Mouse (Mus musculus) fibroblast of lung, adult 2 months (primary cell): ENCODE results near the gene Bche.

ENCODE experiments used
- DNase-seq: peaks from one replicate; pipeline ENCODE4 v3.0.0-alpha.2; 2011; ENCODE audit warnings: low read depth

Bche gene

DNA sequence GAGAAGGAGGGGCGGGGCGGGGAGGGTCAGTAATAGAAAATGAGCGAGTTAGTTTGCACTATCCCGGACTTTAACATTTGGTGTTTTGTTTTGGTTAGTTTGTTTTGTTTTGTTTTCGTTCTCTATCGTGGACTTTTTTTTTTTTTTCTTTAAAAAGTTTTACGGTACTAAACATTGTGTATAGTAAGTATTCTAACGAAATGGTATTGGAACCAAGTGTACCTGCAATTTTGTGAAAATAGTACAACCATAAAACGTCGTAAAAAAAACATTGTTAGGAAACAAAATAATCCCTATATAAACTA is at the start of gene Bche:
TSS of gene Bche (minus strand) at position 6 of the 305 bp plus-strand sequence.
- no peak for DNase-seq

DNA sequence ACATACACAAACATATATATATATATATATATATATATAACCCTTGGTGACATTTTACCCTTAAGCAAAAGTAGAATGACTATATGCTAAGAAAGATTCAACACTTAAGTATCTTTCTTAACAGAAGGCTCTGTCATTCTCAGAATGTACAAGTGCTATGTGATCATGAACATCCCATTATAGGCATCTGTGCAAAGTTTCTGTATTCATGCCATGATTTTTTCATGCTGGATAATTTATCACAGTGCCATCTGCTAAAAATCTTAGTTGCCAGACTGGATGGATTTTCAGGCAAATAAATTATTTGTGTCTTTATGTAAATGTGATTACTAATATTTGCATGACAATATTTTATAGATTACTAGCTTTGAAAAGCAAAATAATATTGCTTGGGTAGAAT is 33.8 kb upstream of the Bche start:
- no peak for DNase-seq

DNA sequence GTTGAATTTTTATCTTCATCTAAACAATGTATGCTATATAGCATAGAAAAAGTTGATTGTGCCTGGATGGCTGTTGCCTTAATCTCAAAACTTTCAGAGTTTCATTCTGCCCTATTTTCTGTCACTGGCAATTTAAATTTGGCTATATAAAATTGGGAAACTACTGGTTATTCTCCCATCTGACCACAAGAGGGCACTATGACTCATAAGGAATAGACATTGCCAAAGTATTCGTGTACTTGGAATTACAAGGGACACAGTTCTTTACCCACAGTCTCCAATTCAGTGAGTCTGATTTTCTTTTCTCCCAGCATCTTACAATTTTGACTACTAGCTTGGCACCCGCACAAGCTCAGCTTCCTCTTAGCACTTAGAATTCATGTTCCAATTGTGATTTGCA is 23.5 kb upstream of the Bche start:
- DNase-seq: no peak

DNA sequence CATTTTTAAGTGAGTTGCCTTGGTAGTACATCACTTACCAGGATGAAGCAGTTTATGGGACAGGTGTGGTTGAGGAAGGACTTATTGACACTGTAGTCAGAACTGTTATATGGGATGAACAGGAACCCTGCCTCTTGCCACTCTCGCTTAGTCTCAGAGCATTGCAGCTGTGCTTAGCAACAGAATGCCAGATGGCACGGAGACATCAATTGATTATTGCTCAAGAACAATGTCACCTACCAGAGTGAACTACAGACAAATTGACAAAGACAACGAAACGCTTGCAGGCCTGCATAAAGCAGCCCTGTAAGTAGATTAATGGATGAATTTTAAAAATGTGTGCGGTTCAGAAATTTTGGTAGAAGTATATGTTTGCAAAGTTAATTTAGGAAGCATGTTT is 21.3 kb upstream of the Bche start:
- DNase-seq: no peak

DNA sequence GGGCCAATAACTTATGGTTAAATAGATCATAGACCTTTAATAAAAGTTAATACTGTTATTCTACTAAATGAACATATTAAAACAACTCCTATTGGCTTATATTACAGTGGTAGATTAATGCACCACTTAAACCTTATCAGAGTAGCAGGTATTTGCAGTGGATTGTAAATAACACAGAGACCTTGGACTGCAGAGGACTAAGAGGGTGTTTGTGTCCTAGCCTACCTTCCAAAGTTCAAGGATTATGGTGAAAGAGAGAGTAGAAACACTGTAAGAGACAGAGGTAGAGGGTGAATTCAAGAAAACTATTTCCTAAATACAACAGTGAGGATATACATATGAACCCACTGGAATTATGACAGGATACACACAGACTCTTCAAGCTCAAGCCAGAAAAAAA is 17.5 kb upstream of the Bche start:
- DNase-seq: no peak

DNA sequence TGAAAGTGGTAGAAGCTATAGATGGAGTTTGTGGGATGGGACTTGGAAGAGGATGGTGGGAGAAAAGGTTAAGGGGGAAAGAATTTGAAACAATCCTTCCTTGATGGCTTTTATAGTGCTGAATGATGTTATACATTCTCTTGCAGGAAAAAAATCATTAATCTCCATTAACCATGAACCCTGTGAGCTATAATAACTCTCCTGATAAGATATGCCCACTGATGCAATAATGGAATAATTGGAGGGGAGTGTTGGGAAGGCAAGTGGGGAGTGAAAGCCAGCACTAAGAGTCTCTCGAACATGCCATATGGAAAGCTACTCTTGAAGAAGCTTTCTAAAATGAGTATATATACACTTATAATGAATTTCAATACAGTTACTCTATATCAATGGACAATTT is 16.7 kb upstream of the Bche start:
- no peak for DNase-seq

DNA sequence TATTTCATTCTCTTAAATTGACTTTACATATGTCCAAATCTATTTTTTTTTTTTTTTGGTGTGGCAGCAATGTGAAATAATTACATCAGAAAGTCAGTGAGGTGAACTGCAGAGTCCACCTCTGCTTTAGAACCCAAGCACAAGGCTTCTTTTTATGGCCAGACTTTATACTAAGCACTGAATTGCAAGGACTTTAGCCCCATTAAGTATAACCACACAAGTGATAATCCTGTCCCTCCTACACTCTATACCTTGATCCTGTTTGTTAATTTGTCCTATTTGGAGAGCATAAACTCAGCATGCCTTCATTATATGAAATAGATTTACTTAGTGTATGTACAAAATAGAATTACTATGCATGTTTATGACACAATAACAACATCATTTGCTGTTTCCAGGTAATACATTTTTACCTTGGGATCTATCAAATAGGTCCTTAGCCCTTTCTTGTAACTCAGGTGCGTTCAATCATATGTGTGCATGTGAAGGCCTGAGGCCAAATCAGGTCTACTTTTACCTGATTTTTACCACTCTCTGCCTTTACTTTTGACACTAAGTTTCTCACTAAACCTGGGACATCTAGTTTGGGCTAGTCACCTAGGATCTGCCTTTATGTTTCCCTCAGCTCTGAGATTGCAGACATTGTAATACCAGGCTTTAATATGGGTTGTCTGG is 9.5 kb upstream of the Bche start:
- DNase-seq: no peak

DNA sequence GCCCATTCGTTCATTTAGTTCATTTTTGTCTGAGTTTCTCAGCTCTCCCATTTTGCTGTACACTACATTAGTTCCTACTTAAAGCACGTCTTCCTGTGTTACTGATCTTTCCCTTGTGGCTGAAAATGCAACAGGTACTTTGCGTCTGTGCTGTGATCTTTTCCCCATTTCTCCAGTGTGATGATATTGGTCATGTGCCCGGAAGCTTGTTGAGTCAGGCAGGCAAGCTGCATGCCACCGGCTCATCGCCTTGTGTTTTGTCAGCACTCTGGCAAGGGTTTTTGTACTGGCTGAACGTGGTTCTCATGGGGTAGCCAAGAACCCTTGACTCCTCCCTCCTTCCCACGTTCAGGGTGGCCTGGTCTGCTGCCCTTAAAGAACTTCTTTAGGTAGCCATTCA is 1.7 kb upstream of the Bche start:
- no peak for DNase-seq

DNA sequence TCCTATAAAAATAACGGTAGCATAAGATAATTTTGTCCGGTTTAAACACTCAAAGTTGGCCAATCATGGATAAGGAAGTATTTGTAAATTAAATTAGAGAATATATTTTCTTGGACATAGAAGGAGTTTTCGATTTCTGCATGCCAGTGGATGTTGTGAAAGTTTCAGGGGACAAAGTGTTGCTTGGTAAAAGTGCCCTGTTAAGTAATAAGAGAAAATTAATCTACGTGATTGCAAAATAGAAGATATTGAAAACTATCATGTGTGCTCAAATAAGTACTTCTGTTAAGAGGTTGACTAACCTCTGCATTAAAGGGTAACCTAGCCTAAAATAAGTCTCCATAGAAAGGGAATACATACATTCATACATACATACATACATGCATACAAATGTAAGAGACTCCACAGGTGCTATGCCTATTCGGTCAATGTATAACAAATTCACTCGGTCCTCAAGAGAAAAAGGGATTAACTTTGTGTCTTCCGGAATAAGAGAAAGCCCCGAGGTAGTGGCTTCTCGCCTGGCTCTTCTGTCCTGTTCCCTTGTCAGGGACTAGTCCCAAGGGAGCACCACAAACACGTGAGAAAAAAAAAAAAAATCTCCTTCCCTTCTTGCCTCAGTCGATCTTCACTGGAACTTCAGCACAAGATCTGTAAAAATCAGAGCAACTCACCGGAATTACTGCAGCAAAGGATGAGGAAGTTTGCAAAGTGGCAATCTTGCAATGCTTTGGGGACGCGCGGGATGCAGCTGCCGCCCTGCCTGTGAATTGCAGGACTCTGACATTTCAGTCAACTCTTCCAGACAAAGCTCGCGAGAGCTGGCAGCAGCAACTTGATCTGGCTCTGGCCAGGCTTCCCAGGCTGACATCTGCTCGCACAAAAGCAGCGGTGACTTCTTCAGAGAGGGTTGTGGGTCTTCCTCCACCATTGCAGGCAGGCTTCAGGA is 480 bp downstream of the Bche start:
- DNase-seq: no peak

DNA sequence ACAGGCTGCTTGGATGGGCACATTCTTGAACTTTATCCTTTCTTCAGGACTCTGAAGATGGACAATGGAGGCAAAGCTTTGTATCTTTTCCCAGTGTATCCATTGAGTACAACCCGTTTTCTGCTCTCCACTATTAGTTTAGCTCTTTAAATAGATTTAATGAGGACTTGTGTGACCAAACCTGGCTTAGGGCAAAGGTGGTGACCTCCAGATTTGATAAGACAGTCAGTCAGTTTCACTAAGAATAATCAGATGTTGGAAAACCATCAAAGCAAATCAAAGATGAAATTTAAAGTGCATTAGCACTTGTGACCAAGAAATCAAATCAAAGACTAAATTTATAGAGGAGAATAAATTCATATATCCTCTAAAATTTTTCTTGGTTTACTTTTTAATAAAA is 1.7 kb downstream of the Bche start:
- no peak for DNase-seq

DNA sequence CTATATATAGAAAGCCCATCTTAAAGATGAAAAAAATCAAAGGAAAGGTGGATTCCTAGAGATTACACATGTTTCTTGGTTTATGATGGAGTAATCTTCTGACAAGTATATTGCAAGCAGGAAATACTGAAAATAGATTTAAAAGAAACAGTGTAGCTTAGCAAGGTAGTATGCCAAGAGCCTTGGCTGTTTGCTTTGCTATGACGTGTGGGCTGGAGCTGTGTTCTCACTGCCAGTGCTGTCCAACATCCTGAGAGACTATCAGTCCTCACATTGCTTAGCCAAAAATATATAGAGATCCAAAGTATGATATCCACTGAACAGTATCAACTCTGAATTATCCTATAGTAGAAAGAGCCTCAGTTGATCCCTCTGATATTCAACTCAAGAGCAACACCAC is 9.3 kb downstream of the Bche start:
- no peak for DNase-seq

DNA sequence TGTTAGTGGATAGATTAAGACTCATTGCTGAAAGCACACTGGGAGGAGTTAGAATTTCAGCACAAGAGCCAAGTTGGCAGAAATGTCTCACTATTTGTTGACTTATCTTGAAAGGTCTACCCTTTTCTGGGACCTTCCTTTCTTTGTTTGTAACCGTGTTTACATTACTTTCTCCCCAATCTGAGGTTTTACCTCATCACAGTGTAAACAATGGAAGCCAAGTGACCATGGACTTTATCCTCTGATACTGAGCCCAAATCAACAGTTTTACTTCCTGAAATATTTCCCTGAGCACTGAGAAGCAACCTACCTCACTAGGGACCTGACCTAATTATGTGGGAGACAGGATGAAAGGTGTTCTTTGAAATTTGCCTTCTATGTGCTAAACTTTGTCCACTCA is 34.9 kb downstream of the Bche start:
- no peak for DNase-seq

DNA sequence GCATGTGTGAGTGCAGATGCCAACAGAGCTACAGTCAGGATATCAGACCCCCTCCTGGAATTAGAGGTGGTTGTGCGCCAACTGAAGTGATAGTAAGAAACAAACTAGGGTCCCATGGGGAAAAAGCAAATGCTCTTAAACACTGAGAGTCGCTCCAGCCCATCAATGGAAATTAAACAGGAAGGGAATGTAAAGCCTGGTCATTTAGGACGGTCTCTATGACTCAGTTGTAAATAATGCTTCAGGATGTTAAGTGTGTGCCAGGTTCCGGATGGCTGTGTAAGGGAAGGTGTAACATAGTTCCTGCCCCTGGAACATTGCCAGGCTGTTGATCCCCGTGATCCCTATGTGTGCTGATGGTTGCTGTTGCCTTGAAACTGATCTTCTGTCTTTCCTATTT is 40.0 kb downstream of the Bche start:
- no peak for DNase-seq

DNA sequence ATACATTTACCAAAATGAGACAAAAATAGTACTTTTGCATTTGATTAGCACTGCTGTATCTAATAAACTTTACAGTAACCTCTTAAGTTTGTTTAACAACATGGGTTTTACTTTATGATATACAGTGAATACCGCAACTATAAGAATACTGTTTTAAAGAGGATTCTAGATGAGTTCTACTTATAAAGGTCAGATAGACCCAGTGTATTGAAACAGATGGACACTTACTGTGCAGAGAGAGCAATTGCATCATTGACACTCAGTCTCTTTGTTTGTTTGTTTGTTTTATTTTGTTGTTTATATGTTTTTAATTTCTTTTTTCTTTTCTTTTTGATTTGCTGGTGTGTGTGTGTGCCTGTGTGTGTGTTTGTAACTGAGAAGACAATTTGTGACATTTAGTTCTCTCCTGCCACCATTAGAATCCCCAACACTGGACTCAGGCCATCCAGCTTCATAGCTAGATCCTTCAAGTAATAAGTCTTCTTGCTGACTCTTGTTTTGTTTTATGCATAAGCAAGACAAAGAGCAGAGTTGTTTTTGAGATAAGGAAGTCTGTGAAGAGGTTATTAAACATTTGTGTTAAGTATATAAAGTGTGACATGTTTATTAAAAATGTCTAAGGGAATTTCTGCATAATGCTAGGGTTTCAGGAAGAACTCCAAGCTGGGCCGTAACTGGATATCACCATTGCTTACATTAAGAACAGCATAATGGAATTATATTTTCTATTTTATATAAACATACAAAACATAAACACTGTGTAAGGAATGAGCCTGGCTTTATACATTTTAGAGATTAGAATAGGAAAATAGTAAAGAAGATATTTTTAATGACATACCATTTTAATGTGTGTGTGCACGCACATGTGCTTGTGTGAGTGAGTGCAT is 40.7 kb downstream of the Bche start:
- DNase-seq: no peak

DNA sequence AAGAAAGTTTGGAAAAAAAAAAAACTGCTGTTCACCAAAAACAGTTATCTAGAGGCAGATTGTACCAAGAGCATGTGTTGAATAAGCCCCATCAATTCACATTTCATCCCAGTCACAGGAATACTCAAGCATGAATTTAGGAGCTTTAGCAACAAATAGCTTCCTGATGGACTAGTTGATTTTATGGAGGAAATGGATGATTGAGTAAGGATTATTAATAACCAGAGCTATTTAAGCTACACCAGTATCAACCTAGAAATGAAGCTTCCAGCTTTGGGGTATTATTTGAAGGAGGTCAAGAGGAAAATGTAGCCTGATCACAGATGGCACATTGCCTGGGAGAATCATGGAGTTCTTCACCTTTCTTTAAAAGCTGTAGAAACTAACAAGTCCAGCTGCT is 57.9 kb downstream of the Bche start:
- DNase-seq: no peak

DNA sequence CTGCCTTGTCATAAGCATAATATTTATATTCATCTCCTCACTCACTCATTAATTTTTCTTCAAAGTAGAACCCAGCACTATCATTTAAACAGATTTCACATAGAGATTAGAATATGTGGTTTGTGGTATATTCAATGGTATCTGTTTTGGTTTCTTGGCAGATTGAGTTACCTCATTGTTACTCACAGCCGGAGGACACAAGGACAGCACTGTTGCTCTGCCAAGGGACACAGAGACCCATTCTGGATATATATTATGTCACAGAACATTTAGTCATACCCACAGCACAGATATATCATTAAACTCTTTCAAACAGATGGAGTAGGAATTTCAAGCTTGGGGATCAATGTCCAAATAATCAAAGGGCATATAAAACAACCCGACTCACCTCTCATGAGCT is 61.2 kb downstream of the Bche start:
- DNase-seq: no peak

DNA sequence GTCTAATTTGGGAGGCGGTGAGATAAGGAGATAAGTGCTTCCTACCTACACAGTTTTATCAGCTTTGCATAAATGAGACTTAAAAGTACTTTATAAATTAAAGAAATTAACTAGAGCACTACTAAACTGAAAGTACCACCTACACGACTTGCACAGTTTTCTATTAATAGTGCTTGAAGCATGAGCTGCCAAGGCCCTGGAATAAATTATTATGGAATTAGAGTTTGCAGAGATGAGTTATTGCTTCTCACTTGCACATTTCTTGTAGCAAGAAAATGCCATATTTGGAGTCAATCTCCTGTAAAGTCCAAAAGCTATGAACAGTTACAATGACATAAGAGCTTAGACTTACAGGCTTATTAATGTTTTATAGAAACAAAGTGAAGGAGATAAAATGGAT is 96.8 kb downstream of the Bche start:
- no peak for DNase-seq

DNA sequence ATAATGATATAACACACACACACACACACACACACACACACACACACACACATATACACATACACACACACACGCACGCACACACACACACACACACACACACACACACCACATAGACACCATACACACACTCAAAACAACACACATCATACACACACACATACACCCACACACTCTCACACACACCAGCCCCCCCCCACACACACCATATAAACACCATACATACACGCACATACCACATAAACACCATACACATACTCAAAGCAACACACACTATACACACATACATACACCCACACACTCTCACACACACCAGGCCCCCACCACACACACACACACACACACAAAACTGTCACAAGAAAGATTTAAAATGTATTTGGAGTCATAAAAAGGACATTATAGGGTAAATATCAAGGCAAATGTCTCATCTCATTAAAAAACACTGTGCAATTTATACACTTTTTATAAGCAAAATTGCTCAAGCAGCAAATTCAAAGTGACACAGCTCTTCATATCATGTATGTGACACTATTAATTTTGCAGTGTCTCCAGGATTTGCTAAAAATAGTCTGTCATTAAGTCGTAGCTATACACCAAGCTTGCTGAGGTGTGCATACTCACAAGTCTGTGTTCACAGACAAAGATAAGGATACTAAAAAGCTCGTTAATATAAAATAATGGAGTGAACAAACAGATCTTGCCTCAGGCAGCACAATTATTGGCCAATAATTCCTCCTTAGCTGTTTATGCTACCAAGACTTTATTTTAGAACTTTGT is 116.3 kb downstream of the Bche start:
- no peak for DNase-seq
